ENCODE assay signal across 7 mouse cellular contexts in the genomic region with DNA sequence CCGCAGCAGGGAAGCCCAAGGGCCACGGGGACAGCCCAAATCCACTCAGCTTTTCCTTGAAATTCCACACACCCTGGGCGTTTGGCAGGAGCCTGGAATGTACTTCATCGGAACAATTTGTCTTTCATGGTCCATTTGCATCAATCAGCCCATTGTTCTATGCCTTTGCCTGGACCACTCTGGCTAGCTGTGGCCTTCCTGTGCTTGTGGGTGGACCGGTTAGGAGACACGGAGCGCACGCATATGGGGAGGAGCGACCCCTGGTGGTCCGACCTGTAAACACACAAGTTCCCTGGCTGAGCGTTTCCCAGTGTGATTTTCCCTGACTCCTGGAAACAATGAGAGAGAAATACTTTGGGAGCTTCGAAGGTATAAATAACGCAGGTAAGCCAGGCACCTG. TPM values are rescaled to one million over a fixed set of nuclear protein-coding genes. Genes with fewer than 3 reads are reported as not detected.
A peak's percentile ranks its signal among the peaks of the same experiment; 100 is the strongest.
DNase-seq lines count a peak whose midpoint lies in the region; ATAC-seq lines count a peak whose summit lies in the region.

No protein-coding gene starts in this region.

- no peak overlapping the region for H3K27ac ChIP-seq in hindbrain, embryonic 14.5 days

- H3K4me3 ChIP-seq in hindbrain, embryonic 14.5 days (replicated peaks; ENCODE audit: low read length), result no peak overlapping the region

- 9% methylated on average over 13 of the region's 13 CpGs for WGBS in hindbrain, embryonic 14.5 days

- no peaks in the 10 kb centered on the region for H3K36me3 ChIP-seq in hindbrain, embryonic 14.5 days (replicated peaks; ENCODE audit: control insufficient read depth, insufficient read depth)

- H3K27me3 ChIP-seq in hindbrain, embryonic 14.5 days (ENCODE audit: control insufficient read depth, insufficient read depth, low read length), result no peaks in the 10 kb centered on the region

- H3K4me1 ChIP-seq in hindbrain, embryonic 14.5 days (replicated peaks; ENCODE audit: control insufficient read depth, insufficient read depth, low read length), result no peaks in the 10 kb centered on the region; the same call in none of the 2 replicates

- no peak overlapping the region for H3K9ac ChIP-seq in hindbrain, embryonic 14.5 days

- no peaks in the 10 kb centered on the region for H3K9me3 ChIP-seq in hindbrain, embryonic 14.5 days (ENCODE audit: control insufficient read depth, low read length)

- no peak overlapping the region for H3K4me2 ChIP-seq in hindbrain, embryonic 14.5 days (replicated peaks)

- ATAC-seq in frontal cortex, adult (ENCODE audit: low TSS enrichment), result peak; percentile 72
- peak; percentile 70; the same call in 1 of the 2 replicates for ATAC-seq in hindbrain, embryonic 14.5 days (ENCODE audit: low FRiP score)

- DNase-seq in NIH3T3 (ENCODE audit: low read depth), result peak; percentile 92
- DNase-seq in cerebellum, adult 9-10 months, result peak; percentile 37
- DNase-seq in hindbrain, embryonic 14.5 days (ENCODE audit: low spot score), result peak; percentile 84
- DNase-seq in layer of hippocampus, postnatal 25 days (ENCODE audit: extremely low spot score in 1 of 2, low spot score in 1 of 2), result peak; percentile 59 to 74
- DNase-seq in lung, postnatal 36 days, result peak; percentile 88
- peak; percentile 70 for DNase-seq in right cerebral cortex, postnatal 14 days

RNA-seq across cellular contexts. Expression of a gene that starts 2.0 kb away (rescaled TPM):
- polyA plus RNA-seq in hindbrain, embryonic 14.5 days (2014; fragmentation: Nextera tagmentation; extraction: Ambion mirVana), result 0.47 and 1.7 TPM in 2 replicates
- 1 to 10 TPM; 4.1 to 5.9 TPM for total RNA-seq in layer of hippocampus, postnatal 25 days (2021)

RNA-seq across cellular contexts. Expression of a gene that starts 15.3 kb away (rescaled TPM):
- 38.5 and 38.7 TPM in 2 replicates for polyA plus RNA-seq in hindbrain, embryonic 14.5 days (2014; fragmentation: Nextera tagmentation; extraction: Ambion mirVana)
- 10 to 100 TPM; 17.2 to 22.7 TPM for total RNA-seq in layer of hippocampus, postnatal 25 days (2021)

RNA-seq across cellular contexts. Expression of a gene that starts 37.2 kb away (rescaled TPM):
- polyA plus RNA-seq in hindbrain, embryonic 14.5 days (2014; fragmentation: Nextera tagmentation; extraction: Ambion mirVana), result 0.23 and 0.51 TPM in 2 replicates
- 1 to 10 TPM; 1.3 to 2.0 TPM for total RNA-seq in layer of hippocampus, postnatal 25 days (2021)

RNA-seq across cellular contexts. Expression of a gene that starts 54.9 kb away (rescaled TPM):
- polyA plus RNA-seq in hindbrain, embryonic 14.5 days (2014; fragmentation: Nextera tagmentation; extraction: Ambion mirVana), result 0.39 and 0.70 TPM in 2 replicates
- total RNA-seq in layer of hippocampus, postnatal 25 days (2021), result 1 to 10 TPM; 1.3 to 1.6 TPM

Comparison
In these comparisons a context has a peak if more than half of its experiments do, and no peak if none do; other contexts are left out.
1. DNase-seq: peak in every context shown above with its lines; median percentile 92 in NIH3T3; 88 in lung, postnatal 36 days; 84 in hindbrain, embryonic 14.5 days; 70 in right cerebral cortex, postnatal 14 days; 66 in layer of hippocampus, postnatal 25 days; 37 in cerebellum, adult 9-10 months.